Mouse (Mus musculus) embryonic facial prominence, embryonic 12.5 days (tissue): ENCODE results near the gene Gm1993. TPM values are rescaled to one million over a fixed set of nuclear protein-coding genes. Genes with fewer than 3 reads are reported as not detected.
"Not testable (repeated sequence)": the region's sequence is repeated elsewhere in the genome, so short reads cannot be mapped to it uniquely, and the experiment has no call there.

ENCODE experiments used
- ATAC-seq: fragments of 200-750 bp; cut with Nextera tagmentation; 2 replicates; pipeline ENCODE4 v1.8.0; 2017; ENCODE audit not compliant: insufficient number of reproducible peaks, insufficient read depth, low FRiP score, low TSS enrichment
- H3K27ac ChIP-seq: fragments of 300-500 bp; sonication (generic); 2 replicates; pipeline ENCODE4 v1.5.1; 2016; ENCODE audit warnings: mild to moderate bottlenecking
- H3K27me3 ChIP-seq: fragments of 300-500 bp; sonication (generic); 2 replicates; pipeline ENCODE4 v1.6.1; 2016; ENCODE audit warnings: mild to moderate bottlenecking, moderate library complexity
- H3K36me3 ChIP-seq: fragments of 300-500 bp; sonication (generic); 2 replicates; pipeline ENCODE4 v1.6.1; 2016; ENCODE audit warnings: mild to moderate bottlenecking
- H3K4me1 ChIP-seq: fragments of 300-500 bp; sonication (generic); 2 replicates; pipeline ENCODE4 v1.6.1; 2016
- H3K4me2 ChIP-seq: fragments of 300-500 bp; sonication (generic); replicated peaks from 2 replicates; pipeline ENCODE4 v1.6.1; 2016; ENCODE audit warnings: mild to moderate bottlenecking, moderate library complexity
- H3K4me3 ChIP-seq: fragments of 300-500 bp; sonication (generic); 2 replicates; pipeline ENCODE4 v1.5.1; 2016; ENCODE audit warnings: mild to moderate bottlenecking
- H3K9ac ChIP-seq: fragments of 300-500 bp; sonication (generic); 2 replicates; pipeline ENCODE4 v1.6.1; 2016; ENCODE audit warnings: mild to moderate bottlenecking, moderate library complexity
- H3K9me3 ChIP-seq: fragments of 300-500 bp; sonication (generic); 2 replicates; pipeline ENCODE4 v1.6.1; 2016; ENCODE audit warnings: mild to moderate bottlenecking, moderate library complexity
- WGBS: fragments of 180-500 bp; shearing (Covaris S2); methylation state at CpG from one replicate; pipeline ENCODE4 v1.1.7; 2016; 5-methylcytosine and 5-hydroxymethylcytosine counted together
- polyA plus RNA-seq: library from polyadenylated mRNA; unstranded; fragments of >200 nt; fragmentation: Nextera tagmentation; extraction: Ambion mirVana; gene quantifications from 2 replicates; pipeline ENCODE4 v1.2.1, GENCODE M21; 2016

Gm1993 gene
- not detected in 2 replicates for polyA plus RNA-seq

DNA sequence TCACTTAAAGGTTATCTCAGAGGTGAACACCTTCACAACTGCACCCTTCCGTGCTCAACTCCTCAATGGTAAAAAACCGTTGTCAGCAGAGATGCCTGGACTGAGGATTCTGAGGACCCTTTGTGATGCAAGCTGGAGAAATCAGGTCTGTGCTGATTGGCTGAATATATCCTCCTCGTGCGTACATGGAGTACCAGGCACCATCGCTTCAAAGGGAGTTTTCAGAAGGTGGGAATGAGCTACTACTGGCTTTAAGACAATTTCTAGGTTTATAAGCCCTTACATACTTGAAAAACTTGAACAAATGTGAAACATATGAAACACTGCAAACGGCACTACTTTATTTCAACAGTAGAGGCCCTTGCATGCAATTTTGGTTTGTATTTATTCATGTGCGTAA is at the start of gene Gm1993:
Gm1993 (minus strand) TSS at position 101 of the 400 bp plus-strand sequence.
- H3K9me3 ChIP-seq, H3K36me3 ChIP-seq, H3K9ac ChIP-seq, H3K4me1 ChIP-seq, H3K4me2 ChIP-seq, ATAC-seq, H3K27ac ChIP-seq, H3K27me3 ChIP-seq, H3K4me3 ChIP-seq: not testable (repeated sequence)
- WGBS, result 83% methylated on average over 7 of the region's 7 CpGs
